Mouse (Mus musculus) liver, postnatal 0 days (tissue): ENCODE measurements at regions not wholly inside any gene's neighbourhood (a gene's known extent, or its start where the extent isn't known, plus 50 kb on each side); places are given as distances from the start of the nearest gene placed in this dataset.

ENCODE experiments used
- ATAC-seq: fragments of 200-750 bp; cut with Nextera tagmentation; 2 replicates; pipeline ENCODE4 v1.8.0; 2017; ENCODE audit warnings: mild to moderate bottlenecking, moderate library complexity
- DNase-seq: peaks from one replicate; pipeline ENCODE4 v3.0.0-alpha.2; 2016
- H3K27ac ChIP-seq: fragments of 300-500 bp; sonication (generic); 2 replicates; pipeline ENCODE4 v1.5.1; 2014; ENCODE audit warnings: antibody characterized with exemption, moderate library complexity, mild to moderate bottlenecking, low read depth
- H3K27me3 ChIP-seq: fragments of 300-500 bp; sonication (generic); 2 replicates; pipeline ENCODE4 v1.6.1; 2014; ENCODE audit warnings: low read length, control low read depth, mixed read lengths; ENCODE audit not compliant: insufficient read depth
- H3K36me3 ChIP-seq: fragments of 300-500 bp; sonication (generic); replicated peaks from 2 replicates; pipeline ENCODE4 v1.6.1; 2014; ENCODE audit warnings: mild to moderate bottlenecking, control low read depth, low read length, moderate library complexity, mixed read lengths; ENCODE audit not compliant: insufficient read depth
- H3K4me1 ChIP-seq: fragments of 300-500 bp; sonication (generic); 2 replicates; pipeline ENCODE4 v1.6.1; 2014; ENCODE audit warnings: antibody characterized with exemption, mild to moderate bottlenecking, control low read depth; ENCODE audit not compliant: insufficient read depth
- H3K4me2 ChIP-seq: fragments of 300-500 bp; sonication (generic); 2 replicates; pipeline ENCODE4 v1.6.1; 2014; ENCODE audit warnings: low read depth, mild to moderate bottlenecking, low read length, moderate library complexity, mixed read lengths
- H3K4me3 ChIP-seq: fragments of 300-500 bp; sonication (generic); 2 replicates; pipeline ENCODE4 v1.5.1; 2014; ENCODE audit warnings: low read depth, low read length
- H3K9ac ChIP-seq: fragments of 300-500 bp; sonication (generic); replicated peaks from 2 replicates; pipeline ENCODE4 v1.6.1; 2014; ENCODE audit warnings: mild to moderate bottlenecking, moderate library complexity
- H3K9me3 ChIP-seq: fragments of 300-500 bp; sonication (generic); 2 replicates; pipeline ENCODE4 v1.6.1; 2016; ENCODE audit warnings: mild to moderate bottlenecking, control low read depth, low read length, mixed read lengths
- CTCF ChIP-seq: sonication (generic); IDR thresholded peaks from 2 replicates; pipeline ENCODE4 v1.5.1; 2016; ENCODE audit warnings: antibody characterized with exemption, low read depth
- EP300 ChIP-seq: IDR thresholded peaks from 2 replicates; pipeline ENCODE4 v1.6.1; 2016; ENCODE audit warnings: antibody characterized with exemption, low read depth, mild to moderate bottlenecking
- WGBS: fragments of 180-500 bp; shearing (Covaris S2); extraction: QIAGEN DNeasy Blood & Tissue Kit; methylation state at CpG from one replicate; pipeline ENCODE4 v1.1.7; 2014; ENCODE audit not compliant: insufficient replicate concordance; 5-methylcytosine and 5-hydroxymethylcytosine counted together

- Histone ChIP-seq H3K4me3 (no peak overlapping the region), H3K9me3 (no peaks in the 10 kb centered on the region; the same call in 1 of the 2 replicates), H3K9ac (no peak overlapping the region), H3K4me1 (peaks cover 10% of the 10 kb centered on the region), H3K36me3 (no peaks in the 10 kb centered on the region), H3K27me3 (no peaks in the 10 kb centered on the region), H3K4me2 (no peak overlapping the region), H3K27ac (no peak overlapping the region)
- TF ChIP-seq EP300 = no peak
- no peak for TF ChIP-seq CTCF
- DNase-seq (no peak), ATAC-seq (no peak)
- 65% methylated on average over 4 of the region's 4 CpGs for WGBS
These were observed 136.3 kb upstream of the Fmo9 start for GRCm38 (mm10) chr1:166817927-166818326.

GRCm38 (mm10) chr1:166818682-166819081, 137.0 kb upstream of the Fmo9 start:
- Histone ChIP-seq H3K9me3 (no peaks in the 10 kb centered on the region; the same call in 1 of the 2 replicates), H3K27me3 (no peaks in the 10 kb centered on the region), H3K4me2 (no peak overlapping the region), H3K9ac (no peak overlapping the region), H3K4me3 (no peak overlapping the region), H3K36me3 (no peaks in the 10 kb centered on the region), H3K4me1 (peaks cover 9% of the 10 kb centered on the region; the same call in 1 of the 2 replicates), H3K27ac (peak overlapping the region; percentile 72)
- no peak for ATAC-seq
- WGBS = 37% methylated on average over 5 of the region's 5 CpGs
- no peak for TF ChIP-seq EP300
- TF ChIP-seq CTCF = no peak
- no peak for DNase-seq

GRCm38 (mm10) chr1:166819420-166819819, 137.8 kb upstream of the Fmo9 start:
- H3K27ac ChIP-seq = peak overlapping the region; percentile 72
- H3K4me3 ChIP-seq = no peak overlapping the region
- H3K9ac ChIP-seq = no peak overlapping the region
- ATAC-seq = peak; percentile 77
- no peaks in the 10 kb centered on the region; the same call in 1 of the 2 replicates for H3K9me3 ChIP-seq
- H3K36me3 ChIP-seq = no peaks in the 10 kb centered on the region
- H3K27me3 ChIP-seq = no peaks in the 10 kb centered on the region
- TF ChIP-seq CTCF (no peak), EP300 (peak; percentile 47; the same call in 1 of the 2 replicates)
- no peak overlapping the region for H3K4me2 ChIP-seq
- DNase-seq = no peak
- WGBS = 36% methylated on average over 7 of the region's 7 CpGs
- peaks cover 9% of the 10 kb centered on the region; the same call in 1 of the 2 replicates for H3K4me1 ChIP-seq

GRCm38 (mm10) chr1:166820050-166820449, 138.4 kb upstream of the Fmo9 start:
- 85% methylated on average over 5 of the region's 5 CpGs for WGBS
- Histone ChIP-seq H3K4me3 (no peak overlapping the region), H3K4me1 (peaks cover 9% of the 10 kb centered on the region; the same call in 1 of the 2 replicates), H3K4me2 (no peak overlapping the region), H3K9ac (no peak overlapping the region), H3K36me3 (no peaks in the 10 kb centered on the region), H3K27me3 (no peaks in the 10 kb centered on the region), H3K27ac (peak overlapping the region; percentile 62), H3K9me3 (no peaks in the 10 kb centered on the region; the same call in 1 of the 2 replicates)
- DNase-seq (no peak), ATAC-seq (no peak)
- TF ChIP-seq CTCF (no peak), EP300 (no peak)

- Histone ChIP-seq H3K4me3 (no peak overlapping the region), H3K4me2 (no peak overlapping the region), H3K9ac (no peak overlapping the region), H3K36me3 (no peaks in the 10 kb centered on the region), H3K9me3 (no peaks in the 10 kb centered on the region; the same call in 1 of the 2 replicates), H3K27me3 (no peaks in the 10 kb centered on the region), H3K27ac (no peak overlapping the region), H3K4me1 (peaks cover 9% of the 10 kb centered on the region; the same call in 1 of the 2 replicates)
- 45% methylated on average over 3 of the region's 3 CpGs for WGBS
- TF ChIP-seq EP300 (no peak), CTCF (peak; percentile 55)
- ATAC-seq = no peak
- no peak for DNase-seq
These were observed 139.5 kb upstream of the Fmo9 start for GRCm38 (mm10) chr1:166821146-166821545.

- Histone ChIP-seq H3K27ac (no peak overlapping the region), H3K4me3 (no peak overlapping the region), H3K9ac (no peak overlapping the region), H3K9me3 (no peaks in the 10 kb centered on the region), H3K36me3 (no peaks in the 10 kb centered on the region), H3K27me3 (no peaks in the 10 kb centered on the region), H3K4me2 (no peak overlapping the region), H3K4me1 (no peaks in the 10 kb centered on the region)
- no peak for ATAC-seq
- TF ChIP-seq CTCF = no peak
- no peak for TF ChIP-seq EP300
- 56% methylated on average over 1 of the region's 1 CpGs for WGBS
- no peak for DNase-seq
These were observed 155.7 kb upstream of the Fmo9 start for GRCm38 (mm10) chr1:166837299-166837698.
